In the genomic region with DNA sequence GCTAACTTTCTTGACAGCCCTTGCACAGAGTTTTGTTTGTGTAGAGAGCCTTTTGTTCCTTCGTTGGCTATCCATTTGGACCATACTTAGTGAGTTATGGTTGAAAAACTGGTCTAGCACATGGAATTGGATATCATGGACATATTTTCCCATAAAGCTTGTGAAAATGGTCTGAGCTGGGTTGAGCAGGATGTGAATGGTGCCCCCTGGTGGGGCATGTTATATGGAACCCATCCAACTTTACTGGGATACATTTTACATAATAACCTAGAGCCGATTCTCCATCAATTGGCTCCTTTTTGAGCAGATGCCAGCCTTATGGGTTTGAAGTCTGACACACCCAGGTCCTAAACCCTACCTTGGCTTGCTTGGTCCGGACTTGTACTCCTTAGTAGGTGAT, we compare ENCODE assay signal across 10 mouse cellular contexts. TPM values are rescaled to one million over a fixed set of nuclear protein-coding genes. Genes with fewer than 3 reads are reported as not detected.
DNase-seq lines count a peak whose midpoint lies in the region; ATAC-seq and TF ChIP-seq lines count a peak whose summit lies in the region.
"Had no signal": no experiment of that assay in that cellular context is flagged by ENCODE, and none has a peak within 500 bp of the region (broad histone marks: within the 10 kb centered on the region; RNA-seq: fewer than 3 reads in every experiment).

No protein-coding gene starts in this region.

- no peaks in the 10 kb centered on the region for H3K27me3 ChIP-seq in kidney, adult 2 months (replicated peaks; ENCODE audit: control insufficient read depth, insufficient read depth, low read length)
- H3K27me3 ChIP-seq in kidney, embryonic 14.5 days (ENCODE audit: control insufficient read depth, insufficient read depth, low read length): no peaks in the 10 kb centered on the region
- H3K27me3 ChIP-seq: embryonic facial prominence, embryonic 12.5 days; neural tube, embryonic 13.5 days had no signal

- no peak for ATAC-seq in CD4-positive, CD25-positive, alpha-beta regulatory T cell, adult 4 months
- no peak for ATAC-seq in kidney, embryonic 14.5 days (ENCODE audit: low FRiP score, low TSS enrichment)
- ATAC-seq in megakaryocyte, adult 5-6 weeks (ENCODE audit: poor library complexity, severe bottlenecking): peak; percentile 30; the same call in 1 of the 2 replicates
- ATAC-seq in erythroid progenitor cell, adult 5-6 weeks (replicated peaks; ENCODE audit: low FRiP score, poor library complexity, severe bottlenecking): no peak

- H3K36me3 ChIP-seq in kidney, adult 2 months (ENCODE audit: control insufficient read depth, insufficient read depth, low read length): peaks cover 3% of the 10 kb centered on the region
- H3K36me3 ChIP-seq in kidney, embryonic 14.5 days (ENCODE audit: control insufficient read depth, insufficient read depth, low read length): no peaks in the 10 kb centered on the region
- H3K36me3 ChIP-seq: embryonic facial prominence, embryonic 12.5 days; neural tube, embryonic 13.5 days had no signal

- peak; percentile 48 for TF ChIP-seq CTCF in kidney, adult 2 months (conservative IDR thresholded peaks at IDR 0.05; ENCODE audit: insufficient read depth, insufficient read length, low read depth, low read length)

- no peak overlapping the region for H3K27ac ChIP-seq in kidney, adult 2 months (ENCODE audit: insufficient read depth, low read depth, low read length)
- no peak overlapping the region for H3K27ac ChIP-seq in kidney, embryonic 14.5 days (ENCODE audit: low read depth, low read length)
- H3K27ac ChIP-seq: embryonic facial prominence, embryonic 12.5 days; neural tube, embryonic 13.5 days had no signal

- no peak overlapping the region for H3K4me2 ChIP-seq in kidney, embryonic 14.5 days (replicated peaks; ENCODE audit: low read depth, low read length)
- H3K4me2 ChIP-seq: embryonic facial prominence, embryonic 12.5 days; neural tube, embryonic 13.5 days had no signal

- DNase-seq in CD4-positive, CD25-positive, alpha-beta regulatory T cell, adult 2 months (ENCODE audit: low read depth, low spot score): peak; percentile 31
- DNase-seq in kidney, adult 2 months: peak; percentile 76
- peak; percentile 33 for DNase-seq in MEL-GATA-1-ER (ENCODE audit: extremely low read depth, low read depth)
- DNase-seq in heart, postnatal 36 days: peak; percentile 66 to 69

- 77% methylated on average over 3 of the region's 3 CpGs for WGBS in kidney, adult 2 months
- 81% methylated on average over 3 of the region's 3 CpGs for WGBS in kidney, embryonic 14.5 days

- H3K4me3 ChIP-seq in kidney, adult 2 months (ENCODE audit: insufficient read depth, low read depth, low read length): no peak overlapping the region
- no peak overlapping the region for H3K4me3 ChIP-seq in kidney, embryonic 14.5 days (ENCODE audit: low read length)
- H3K4me3 ChIP-seq: embryonic facial prominence, embryonic 12.5 days; neural tube, embryonic 13.5 days had no signal

- no peak for TF ChIP-seq POLR2A in kidney, adult 2 months (IDR thresholded peaks at IDR 0.05; ENCODE audit: low read depth, low read length)

- no peaks in the 10 kb centered on the region for H3K9me3 ChIP-seq in kidney, embryonic 14.5 days (ENCODE audit: control insufficient read depth, low read length)
- H3K9me3 ChIP-seq: embryonic facial prominence, embryonic 12.5 days; neural tube, embryonic 13.5 days had no signal

- intact Hi-C loops in heart, postnatal 36 days (cut with DNase I): no loop called here

- no peak overlapping the region for H3K9ac ChIP-seq in kidney, embryonic 14.5 days (ENCODE audit: low read depth, low read length)
- H3K9ac ChIP-seq: embryonic facial prominence, embryonic 12.5 days; neural tube, embryonic 13.5 days had no signal

- H3K4me1 ChIP-seq in kidney, adult 2 months (ENCODE audit: control insufficient read depth, insufficient read depth, low read length): peaks cover 4% of the 10 kb centered on the region
- H3K4me1 ChIP-seq in kidney, embryonic 14.5 days (ENCODE audit: control insufficient read depth, insufficient read depth, low read length): no peaks in the 10 kb centered on the region
- H3K4me1 ChIP-seq: embryonic facial prominence, embryonic 12.5 days; neural tube, embryonic 13.5 days had no signal

RNA-seq across cellular contexts. Expression of gene Cryzl2, which starts 6.8 kb away (rescaled TPM):
- polyA plus RNA-seq in CD4-positive, CD25-positive, alpha-beta regulatory T cell, adult 4 months (2017; shearing (Covaris generic)): 10 to 100 TPM in 1 of 2 experiments, 1 to 10 TPM in 1; 6.9 to 10.1 TPM
- 412 and 442 TPM in 2 replicates for polyA plus RNA-seq in kidney, adult 2 months (2012; rRNA removed)
- 13.3 and 17.7 TPM in 2 replicates for polyA plus RNA-seq in kidney, embryonic 14.5 days (2014; fragmentation: Nextera tagmentation; extraction: Ambion mirVana)
- total RNA-seq in heart, postnatal 36 days (2021): 1 to 10 TPM; 7.3 to 8.4 TPM
- total RNA-seq in megakaryocyte, adult 5-6 weeks (2015): 6.0 and 8.4 TPM in 2 replicates
- 4.7 and 8.0 TPM in 2 replicates for total RNA-seq in megakaryocyte, adult 5-6 weeks (2017)
- 5.0 and 9.2 TPM in 2 replicates for total RNA-seq in erythroid progenitor cell, adult 5-6 weeks (2015; ENCODE audit: low replicate concordance)
- 4.7 TPM in 1 of 2 replicates, not detected in the other for total RNA-seq in erythroid progenitor cell, adult 5-6 weeks (2017; ENCODE audit: low replicate concordance)

RNA-seq across cellular contexts. Expression of gene Sec16b, which starts 41.3 kb away (rescaled TPM):
- polyA plus RNA-seq in CD4-positive, CD25-positive, alpha-beta regulatory T cell, adult 4 months (2017; shearing (Covaris generic)): 1 to 10 TPM; 1.2 to 1.6 TPM
- polyA plus RNA-seq in kidney, adult 2 months (2012; rRNA removed): 2.4 and 2.9 TPM in 2 replicates
- polyA plus RNA-seq in kidney, embryonic 14.5 days (2014; fragmentation: Nextera tagmentation; extraction: Ambion mirVana): 0.79 and 1.6 TPM in 2 replicates
- total RNA-seq in heart, postnatal 36 days (2021): under 1 TPM; 0.73 to 0.89 TPM
- 0.54 and 0.89 TPM in 2 replicates for total RNA-seq in megakaryocyte, adult 5-6 weeks (2015)
- 0.26 and 0.41 TPM in 2 replicates for total RNA-seq in megakaryocyte, adult 5-6 weeks (2017)
- not detected in 2 replicates for total RNA-seq in erythroid progenitor cell, adult 5-6 weeks (2015; ENCODE audit: low replicate concordance)
- total RNA-seq in erythroid progenitor cell, adult 5-6 weeks (2017; ENCODE audit: low replicate concordance): 0.68 TPM in 1 of 2 replicates, not detected in the other

RNA-seq across cellular contexts. Expression of gene Rasal2, which starts 52.8 kb away (rescaled TPM):
- polyA plus RNA-seq in CD4-positive, CD25-positive, alpha-beta regulatory T cell, adult 4 months (2017; shearing (Covaris generic)): not detected
- polyA plus RNA-seq in kidney, adult 2 months (2012; rRNA removed): 3.4 and 4.0 TPM in 2 replicates
- 9.3 and 11.3 TPM in 2 replicates for polyA plus RNA-seq in kidney, embryonic 14.5 days (2014; fragmentation: Nextera tagmentation; extraction: Ambion mirVana)
- 10 to 100 TPM; 25.4 to 35.8 TPM for total RNA-seq in heart, postnatal 36 days (2021)
- 0.46 and 1.2 TPM in 2 replicates for total RNA-seq in megakaryocyte, adult 5-6 weeks (2015)
- total RNA-seq in megakaryocyte, adult 5-6 weeks (2017): 0.73 and 0.98 TPM in 2 replicates
- 0.36 TPM in 1 of 2 replicates, not detected in the other for total RNA-seq in erythroid progenitor cell, adult 5-6 weeks (2015; ENCODE audit: low replicate concordance)
- 0.26 and 0.76 TPM in 2 replicates for total RNA-seq in erythroid progenitor cell, adult 5-6 weeks (2017; ENCODE audit: low replicate concordance)

Comparison
In these comparisons a context has a peak if more than half of its experiments do, and no peak if none do; other contexts are left out.
1. RNA of gene Rasal2, which starts 52.8 kb away (total RNA-seq): 25.4 to 35.8 TPM in heart, postnatal 36 days; 0.46 to 1.2 TPM in megakaryocyte, adult 5-6 weeks and 0.26 to 0.76 TPM in erythroid progenitor cell, adult 5-6 weeks; every median in the first group is over 10 times any median in the second.
2. Peak in every context shown above with its lines, with median percentiles within 50 percentile points of each other: DNase-seq.